Mouse (Mus musculus) layer of hippocampus, adult 2 months (tissue): Measurements from ENCODE around the gene Slc13a4. TPM values are rescaled to one million over a fixed set of nuclear protein-coding genes. Genes with fewer than 3 reads are reported as not detected.
A peak's percentile ranks its signal among the peaks of the same experiment; 100 is the strongest.

Source experiments
- DNase-seq, 2 experiments: peaks; one replicate each; pipeline ENCODE4 v3.0.0; 2022; ENCODE audit warnings: low spot score in 2 of 2
- H3K27ac ChIP-seq: fragments of 200-600 bp; 2 replicates; pipeline ENCODE4 v1.8.1; 2022
- H3K4me3 ChIP-seq: fragments of 200-600 bp; 2 replicates; pipeline ENCODE4 v1.8.1; 2022; ENCODE audit warnings: mild to moderate bottlenecking
- CTCF ChIP-seq: fragments of 200-600 bp; conservative IDR thresholded peaks from 2 replicates; pipeline ENCODE4 v1.8.1; 2022; ENCODE audit warnings: antibody characterized with exemption, mild to moderate bottlenecking, moderate library complexity
- total RNA-seq, 2 experiments: library from RNA; stranded (reverse); gene quantifications; 2 replicates each; pipeline ENCODE4 v1.2.3; 2021

Gene Slc13a4
- total RNA-seq, 2 experiments from 2014 or later = 4.0 to 6.2 TPM

GRCm38 (mm10) chr6:35243989-35244388 lies 63.9 kb downstream of the Slc13a4 start:
- DNase-seq = no peak
- TF ChIP-seq CTCF = no peak
- Histone ChIP-seq H3K4me3 (no peak overlapping the region), H3K27ac (no peak overlapping the region)

- H3K27ac ChIP-seq = no peak overlapping the region
- no peak for DNase-seq
- TF ChIP-seq CTCF = peak; percentile 47
- H3K4me3 ChIP-seq = no peak overlapping the region
Measured at GRCm38 (mm10) chr6:35243252-35243651, 64.7 kb downstream of the Slc13a4 start.

GRCm38 (mm10) chr6:35236108-35236785 lies 71.7 kb downstream of the Slc13a4 start:
- H3K4me3 ChIP-seq = no peak overlapping the region
- DNase-seq = no peak
- TF ChIP-seq CTCF = no peak
- no peak overlapping the region for H3K27ac ChIP-seq

DNA sequence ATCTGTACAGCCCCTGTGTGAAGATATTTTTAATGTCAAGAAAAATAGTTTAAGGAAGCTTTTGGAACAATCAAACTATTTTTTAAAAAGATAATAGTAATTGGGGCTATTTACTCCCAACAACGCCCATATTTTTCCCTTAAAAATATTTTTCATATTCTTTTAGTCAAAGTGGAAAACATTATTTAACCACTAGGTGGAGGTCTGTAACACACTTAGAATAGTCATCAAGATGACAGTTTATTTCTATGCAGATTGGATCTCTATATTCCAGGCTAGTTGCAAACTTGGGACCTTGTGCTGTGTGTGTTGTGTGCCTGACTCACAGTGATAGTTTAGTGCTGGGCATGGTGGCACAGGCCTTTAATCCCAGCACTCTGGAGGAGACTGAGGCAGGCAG lies 78.5 kb downstream of the Slc13a4 start:
- peak; percentile 74 for TF ChIP-seq CTCF
- no peak for DNase-seq

GRCm38 (mm10) chr6:35225696-35226095 lies 82.2 kb downstream of the Slc13a4 start:
- Histone ChIP-seq H3K4me3 (no peak overlapping the region), H3K27ac (peak overlapping the region; percentile 28; the same call in 1 of the 2 replicates)
- no peak for TF ChIP-seq CTCF
- peak in 1 of 2 experiments; percentile 28 for DNase-seq

More for the DNA sequence above, 78.5 kb downstream of the Slc13a4 start:
- no peak overlapping the region for H3K27ac ChIP-seq
- no peak overlapping the region for H3K4me3 ChIP-seq

Other genes starting within 250 kb of the Slc13a4 start
- 10 to 100 TPM; 46.5 to 49.0 TPM for gene Cnot4, start 174.4 kb downstream of the Slc13a4 start, total RNA-seq
- gene Nup205, start 130.7 kb downstream of the Slc13a4 start, total RNA-seq = 10 to 100 TPM; 27.8 to 32.1 TPM
- under 1 TPM; 0.38 to 0.44 TPM for gene Fam180a, start 18.0 kb upstream of the Slc13a4 start, total RNA-seq
- 100 to 1,000 TPM; 240 to 257 TPM for gene Mtpn, start 231.8 kb upstream of the Slc13a4 start, total RNA-seq